22 mouse cellular contexts compared by ENCODE assay signal in genomic region chr11:89551441-89551840, GRCm38 (mm10).
DNase-seq lines count a peak whose midpoint lies in the region.
"Had no signal": no experiment of that assay in that cellular context is flagged by ENCODE, and none has a peak within 500 bp of the region (broad histone marks: within the 10 kb centered on the region; RNA-seq: fewer than 3 reads in every experiment).

No protein-coding gene starts in this region.

- no peaks in the 10 kb centered on the region for H3K27me3 ChIP-seq in hindbrain, embryonic 10.5 days (ENCODE audit: insufficient read depth, poor library complexity, severe bottlenecking)
- H3K27me3 ChIP-seq: embryonic facial prominence, embryonic 15.5 days; Patski had no signal

- no peaks in the 10 kb centered on the region for H3K36me3 ChIP-seq in hindbrain, embryonic 10.5 days
- H3K36me3 ChIP-seq: embryonic facial prominence, embryonic 13.5 days; embryonic facial prominence, embryonic 15.5 days; forebrain, embryonic 10.5 days; G1E had no signal

- DNase-seq in heart, adult 11 months = peak; percentile 66
- no peak for DNase-seq in heart, adult 18-20 months
- peak; percentile 28 for DNase-seq in ES-CJ7 (ENCODE audit: low read depth, low spot score)
- peak; percentile 51 for DNase-seq in R1 (ENCODE audit: low read depth, low spot score)
- no peak for DNase-seq in hindbrain, embryonic 10.5 days (ENCODE audit: low spot score)
- no peak for DNase-seq in adrenal gland, postnatal 4 days (ENCODE audit: low spot score in 2 of 2)
- DNase-seq: adrenal gland, adult 8-10 months; adrenal gland, postnatal 14 days; adrenal gland, postnatal 36 days; cerebellum, adult 11 months; cerebellum, adult 18-20 months; cerebellum, adult 8-10 months; cerebellum, adult 9-11 months; cerebellum, postnatal 14 days; cerebellum, postnatal 36 days; embryo, embryonic 11 days had no signal

- H3K27ac ChIP-seq in hindbrain, embryonic 10.5 days = no peak overlapping the region
- H3K27ac ChIP-seq: embryonic facial prominence, embryonic 13.5 days; embryonic facial prominence, embryonic 15.5 days; forebrain, embryonic 10.5 days had no signal

- no peaks in the 10 kb centered on the region for H3K9me3 ChIP-seq in hindbrain, embryonic 10.5 days
- H3K9me3 ChIP-seq: embryonic facial prominence, embryonic 13.5 days; embryonic facial prominence, embryonic 15.5 days; forebrain, embryonic 10.5 days had no signal

- H3K4me3 ChIP-seq in hindbrain, embryonic 10.5 days = no peak overlapping the region
- H3K4me3 ChIP-seq: embryonic facial prominence, embryonic 13.5 days; embryonic facial prominence, embryonic 15.5 days; erythroblast, embryonic 14.5 days; forebrain, embryonic 10.5 days had no signal

- H3K4me1 ChIP-seq in hindbrain, embryonic 10.5 days (replicated peaks) = 0 out of 2 replicates have a peak, but pooled peaks cover 6% of the 10 kb centered on the region
- H3K4me1 ChIP-seq: embryonic facial prominence, embryonic 13.5 days; embryonic facial prominence, embryonic 15.5 days had no signal

- 93% methylated on average over 11 of the region's 11 CpGs for WGBS in hindbrain, embryonic 10.5 days

Comparison
In these comparisons a context has a peak if more than half of its experiments do, and no peak if none do; other contexts are left out.
1. DNase-seq: peak in heart, adult 11 months (single experiment), ES-CJ7 (single experiment) and R1 (single experiment); none in heart, adult 18-20 months (0 of 2), hindbrain, embryonic 10.5 days (single experiment) and adrenal gland, postnatal 4 days (0 of 2).